Mouse (Mus musculus) heart, postnatal 0 days (tissue): ENCODE measurements around the gene Stk39.

ENCODE experiments used
- CTCF ChIP-seq: IDR thresholded peaks from 2 replicates; pipeline ENCODE4 v1.5.1; 2016; ENCODE audit warnings: antibody characterized with exemption, control low read depth, low read depth
- EP300 ChIP-seq: IDR thresholded peaks from 2 replicates; pipeline ENCODE4 v1.6.1; 2016; ENCODE audit warnings: antibody characterized with exemption, low read depth

GRCm38 (mm10) chr2:68162012-68162411, 310.1 kb downstream of the Stk39 start:
- TF ChIP-seq CTCF: no peak
- TF ChIP-seq EP300: no peak
